Mouse (Mus musculus) cerebellum, adult 2 months (tissue): ENCODE results near the gene Plxnc1.

Experiments used
- CTCF ChIP-seq: fragments of 200-500 bp; IDR thresholded peaks from 2 replicates; pipeline ENCODE4 v1.5.1; 2011; ENCODE audit warnings: low read depth, mild to moderate bottlenecking, control low read depth, low read length, moderate library complexity, borderline replicate concordance; ENCODE audit not compliant: insufficient read depth
- POLR2A ChIP-seq: fragments of 200-500 bp; IDR thresholded peaks from 2 replicates; pipeline ENCODE4 v1.6.1; 2011; ENCODE audit warnings: low read length, control low read depth, borderline replicate concordance; ENCODE audit not compliant: insufficient read depth

DNA sequence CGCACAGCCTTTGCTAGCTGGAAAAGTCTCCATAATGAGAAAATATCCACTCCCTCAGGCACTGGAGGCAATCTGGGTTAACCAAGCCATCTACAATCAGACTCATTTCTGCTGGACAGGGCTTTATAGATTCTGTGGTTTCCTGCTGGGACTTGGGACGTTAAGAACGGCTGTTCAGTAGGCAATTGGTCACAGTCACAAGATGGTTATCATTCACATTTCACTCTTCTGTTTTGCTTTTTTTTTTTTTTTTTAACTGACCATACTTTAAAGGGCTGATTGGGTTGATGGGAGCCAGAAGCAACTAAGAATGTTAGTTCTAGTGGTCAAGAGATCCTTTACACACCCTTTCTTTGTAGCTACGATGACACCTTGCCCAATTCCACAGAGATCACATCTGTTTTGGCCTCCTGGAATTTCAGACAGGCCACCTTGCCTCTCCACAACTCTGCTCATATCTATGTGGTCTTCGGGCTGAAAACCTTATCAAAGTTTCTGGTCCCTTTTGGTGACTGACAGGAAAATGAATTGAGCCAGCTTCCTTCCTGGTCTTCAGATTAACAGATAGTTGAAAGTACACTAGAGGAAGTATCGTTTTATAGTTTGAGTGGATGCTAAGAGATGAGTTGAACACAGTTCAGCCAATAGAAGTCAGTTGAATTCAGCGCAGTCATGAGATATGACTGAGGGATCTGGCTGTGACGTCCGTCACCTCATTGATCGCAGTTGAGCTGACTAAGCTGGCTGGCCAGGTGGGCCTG lies 3.5 kb upstream of the Plxnc1 start:
- no peak for TF ChIP-seq CTCF
- TF ChIP-seq POLR2A, result no peak
